Mouse (Mus musculus): Measurements from ENCODE around the gene Crim1.

GRCm38 (mm10) chr17:78163724-78164236 is 36.3 kb upstream of the Crim1 start:
- TF ChIP-seq HCFC1 (IDR thresholded peaks at IDR 0.05; ENCODE audit: borderline replicate concordance, insufficient read depth, low read length) (no peak), ZC3H11A (IDR thresholded peaks at IDR 0.05; ENCODE audit: borderline replicate concordance, low read depth, low read length) (no peak), MAFK (IDR thresholded peaks at IDR 0.05; ENCODE audit: insufficient read depth, low read depth, low read length) (no peak), CHD2 (IDR thresholded peaks at IDR 0.05; ENCODE audit: low read depth, low read length) (no peak), ZNF384 (IDR thresholded peaks at IDR 0.05; ENCODE audit: low read depth, low read length) (no peak)
